Mouse (Mus musculus): ENCODE results near the gene Zfp523.
A peak's percentile ranks its signal among the peaks of the same experiment; 100 is the strongest.

Zfp523 gene

DNA sequence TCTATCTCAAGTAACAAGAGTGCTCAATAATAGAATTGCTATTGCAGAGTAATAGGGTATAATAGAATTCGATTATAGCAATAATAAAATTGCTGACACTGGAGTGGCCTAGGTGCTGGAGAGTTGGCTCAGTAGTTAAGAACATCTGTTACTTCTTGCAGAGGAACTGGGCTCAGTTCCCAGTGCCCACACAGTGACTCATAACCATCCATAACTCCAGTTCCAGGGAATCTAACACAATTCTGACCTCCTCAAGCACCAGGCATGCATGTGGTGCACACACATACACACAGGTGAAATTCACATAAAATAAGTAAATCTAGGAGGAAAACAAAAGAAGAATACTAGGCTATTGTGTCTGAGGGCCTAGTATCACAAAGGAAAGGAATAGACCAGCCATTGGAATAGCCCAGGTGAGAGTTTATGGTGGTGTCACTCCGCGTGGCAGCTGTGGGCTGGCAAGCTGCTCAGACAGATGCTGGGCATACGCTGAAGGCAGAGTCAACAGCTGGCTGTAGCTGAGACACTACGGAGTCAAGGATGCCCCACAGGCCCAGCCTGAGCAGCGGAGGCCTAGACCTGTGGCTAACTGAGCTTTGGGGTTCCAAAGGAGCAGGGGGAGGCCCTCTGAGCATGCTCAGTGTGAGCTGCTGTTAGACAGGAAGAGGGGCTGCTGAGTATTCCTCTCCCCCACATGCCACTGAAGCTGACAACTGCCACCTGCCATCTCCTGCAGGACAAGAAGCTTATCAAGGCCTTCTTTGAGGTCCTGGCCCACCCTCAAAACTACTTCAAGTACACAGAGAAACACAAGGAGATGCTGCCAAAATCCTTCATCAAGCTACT lies 6.2 kb upstream of the Zfp523 start:
- Histone ChIP-seq H3K9me3 (ENCODE audit: low read length) (no peaks in the 10 kb centered on the region), H3K36me3 (ENCODE audit: insufficient read depth, low read length) (peaks cover 19% of the 10 kb centered on the region; the same call in 1 of the 2 replicates), H3K4me3 (replicated peaks; ENCODE audit: low read length) (no peak overlapping the region), H3K27me3 (ENCODE audit: insufficient read depth, low read length) (0 out of 2 replicates have a peak, but pooled peaks cover 4% of the 10 kb centered on the region), H3K4me1 (replicated peaks; ENCODE audit: low read depth, low read length) (peaks cover 54% of the 10 kb centered on the region)
- TF ChIP-seq CTCF (conservative IDR thresholded peaks at IDR 0.05; ENCODE audit: low read length): no peak
- no peak for TF ChIP-seq NANOG (IDR thresholded peaks at IDR 0.05; ENCODE audit: borderline replicate concordance, low read length)
- no peak for TF ChIP-seq POU5F1 (IDR thresholded peaks at IDR 0.05; ENCODE audit: borderline replicate concordance, low read length)

GRCm38 (mm10) chr17:28172690-28173089 lies 4.2 kb upstream of the Zfp523 start:
- Histone ChIP-seq H3K9me3 (ENCODE audit: low read length) (no peaks in the 10 kb centered on the region), H3K27me3 (ENCODE audit: insufficient read depth, low read length) (0 out of 2 replicates have a peak, but pooled peaks cover 4% of the 10 kb centered on the region), H3K36me3 (ENCODE audit: insufficient read depth, low read length) (peaks cover 9% of the 10 kb centered on the region; the same call in 1 of the 2 replicates), H3K4me3 (replicated peaks; ENCODE audit: low read length) (no peak overlapping the region), H3K4me1 (replicated peaks; ENCODE audit: low read depth, low read length) (peaks cover 56% of the 10 kb centered on the region)
- TF ChIP-seq CTCF (conservative IDR thresholded peaks at IDR 0.05; ENCODE audit: low read length): no peak
- TF ChIP-seq NANOG (IDR thresholded peaks at IDR 0.05; ENCODE audit: borderline replicate concordance, low read length): no peak
- no peak for TF ChIP-seq POU5F1 (IDR thresholded peaks at IDR 0.05; ENCODE audit: borderline replicate concordance, low read length)

- H3K9me3 ChIP-seq (ENCODE audit: low read length): no peaks in the 10 kb centered on the region
- TF ChIP-seq NANOG (IDR thresholded peaks at IDR 0.05; ENCODE audit: borderline replicate concordance, low read length): no peak
- TF ChIP-seq POU5F1 (IDR thresholded peaks at IDR 0.05; ENCODE audit: borderline replicate concordance, low read length): no peak
- no peak for TF ChIP-seq CTCF (conservative IDR thresholded peaks at IDR 0.05; ENCODE audit: low read length)
- peaks cover 7% of the 10 kb centered on the region; the same call in 1 of the 2 replicates for H3K27me3 ChIP-seq (ENCODE audit: insufficient read depth, low read length)
- peaks cover 77% of the 10 kb centered on the region for H3K4me1 ChIP-seq (replicated peaks; ENCODE audit: low read depth, low read length)
- no peaks in the 10 kb centered on the region for H3K36me3 ChIP-seq (ENCODE audit: insufficient read depth, low read length)
- peak overlapping the region; percentile 93 for H3K4me3 ChIP-seq (replicated peaks; ENCODE audit: low read length)
Measured at GRCm38 (mm10) chr17:28177540-28178046, 664 bp downstream of the Zfp523 start.

DNA sequence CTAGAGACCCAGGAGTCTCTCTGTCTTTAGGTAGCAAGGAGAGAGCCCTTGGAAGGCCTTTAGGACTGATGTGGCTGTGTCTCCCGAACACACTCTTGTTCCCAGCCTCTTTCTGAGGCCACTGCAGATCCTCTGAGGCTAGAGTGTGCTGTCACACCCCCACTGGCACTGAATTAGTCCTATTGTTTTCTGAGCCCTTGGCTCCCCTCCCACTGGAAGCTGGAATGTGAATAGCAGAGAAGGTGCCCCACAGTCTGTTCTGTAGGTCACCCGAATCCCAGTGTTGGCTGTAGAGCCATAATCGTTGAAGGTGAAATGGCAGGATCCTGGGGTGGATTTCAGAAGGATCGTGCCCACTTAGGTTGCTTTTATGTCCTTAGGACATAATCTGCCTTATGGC lies 3.4 kb downstream of the Zfp523 start:
- H3K36me3 ChIP-seq (ENCODE audit: insufficient read depth, low read length): 0 out of 2 replicates have a peak, but pooled peaks cover 4% of the 10 kb centered on the region
- TF ChIP-seq NANOG (IDR thresholded peaks at IDR 0.05; ENCODE audit: borderline replicate concordance, low read length) (no peak), POU5F1 (IDR thresholded peaks at IDR 0.05; ENCODE audit: borderline replicate concordance, low read length) (no peak)
- H3K9me3 ChIP-seq (ENCODE audit: low read length): no peaks in the 10 kb centered on the region
- H3K4me3 ChIP-seq (replicated peaks; ENCODE audit: low read length): peak overlapping the region; percentile 27; the same call in 1 of the 2 replicates
- H3K27me3 ChIP-seq (ENCODE audit: insufficient read depth, low read length): peaks cover 10% of the 10 kb centered on the region
- peaks cover 63% of the 10 kb centered on the region for H3K4me1 ChIP-seq (replicated peaks; ENCODE audit: low read depth, low read length)

GRCm38 (mm10) chr17:28180783-28181544 lies 4.0 kb downstream of the Zfp523 start:
- Histone ChIP-seq H3K36me3 (ENCODE audit: insufficient read depth, low read length) (0 out of 2 replicates have a peak, but pooled peaks cover 4% of the 10 kb centered on the region), H3K27me3 (ENCODE audit: insufficient read depth, low read length) (peaks cover 10% of the 10 kb centered on the region), H3K4me3 (replicated peaks; ENCODE audit: low read length) (no peak overlapping the region), H3K4me1 (replicated peaks; ENCODE audit: low read depth, low read length) (peaks cover 63% of the 10 kb centered on the region), H3K9me3 (ENCODE audit: low read length) (no peaks in the 10 kb centered on the region)
- TF ChIP-seq NANOG (IDR thresholded peaks at IDR 0.05; ENCODE audit: borderline replicate concordance, low read length): no peak
- TF ChIP-seq CTCF (conservative IDR thresholded peaks at IDR 0.05; ENCODE audit: low read length): no peak
- TF ChIP-seq POU5F1 (IDR thresholded peaks at IDR 0.05; ENCODE audit: borderline replicate concordance, low read length): no peak

GRCm38 (mm10) chr17:28184971-28185638 lies 8.2 kb downstream of the Zfp523 start:
- Histone ChIP-seq H3K36me3 (ENCODE audit: insufficient read depth, low read length) (peaks cover 8% of the 10 kb centered on the region), H3K4me3 (replicated peaks; ENCODE audit: low read length) (no peak overlapping the region), H3K4me1 (replicated peaks; ENCODE audit: low read depth, low read length) (peaks cover 29% of the 10 kb centered on the region), H3K27me3 (ENCODE audit: insufficient read depth, low read length) (peaks cover 5% of the 10 kb centered on the region; the same call in 1 of the 2 replicates), H3K9me3 (ENCODE audit: low read length) (no peaks in the 10 kb centered on the region)
- no peak for TF ChIP-seq CTCF (conservative IDR thresholded peaks at IDR 0.05; ENCODE audit: low read length)
- no peak for TF ChIP-seq POU5F1 (IDR thresholded peaks at IDR 0.05; ENCODE audit: borderline replicate concordance, low read length)
- no peak for TF ChIP-seq NANOG (IDR thresholded peaks at IDR 0.05; ENCODE audit: borderline replicate concordance, low read length)

- Histone ChIP-seq H3K36me3 (ENCODE audit: insufficient read depth, low read length) (peaks cover 29% of the 10 kb centered on the region), H3K9me3 (ENCODE audit: low read length) (no peaks in the 10 kb centered on the region), H3K4me3 (replicated peaks; ENCODE audit: low read length) (no peak overlapping the region), H3K27me3 (ENCODE audit: insufficient read depth, low read length) (peaks cover 3% of the 10 kb centered on the region; the same call in 1 of the 2 replicates), H3K4me1 (replicated peaks; ENCODE audit: low read depth, low read length) (no peaks in the 10 kb centered on the region)
- TF ChIP-seq NANOG (IDR thresholded peaks at IDR 0.05; ENCODE audit: borderline replicate concordance, low read length): no peak
- TF ChIP-seq POU5F1 (IDR thresholded peaks at IDR 0.05; ENCODE audit: borderline replicate concordance, low read length): no peak
- TF ChIP-seq CTCF (conservative IDR thresholded peaks at IDR 0.05; ENCODE audit: low read length): no peak
Measured at GRCm38 (mm10) chr17:28188313-28188712, 11.4 kb downstream of the Zfp523 start.

Data from E14TG2a.4 (cell line).